Mouse (Mus musculus) erythroblast, embryonic 14.5 days (primary cell): ENCODE data around the gene B3gat3.

Source experiments
- GATA1 ChIP-seq: IDR thresholded peaks from 2 replicates; pipeline ENCODE4 v1.6.1; 2012; ENCODE audit warnings: low read length, inconsistent platforms, mixed read lengths
- TAL1 ChIP-seq: IDR thresholded peaks from 3 replicates; pipeline ENCODE4 v1.6.1; 2012; ENCODE audit warnings: low read length, inconsistent platforms, mixed read lengths

DNA sequence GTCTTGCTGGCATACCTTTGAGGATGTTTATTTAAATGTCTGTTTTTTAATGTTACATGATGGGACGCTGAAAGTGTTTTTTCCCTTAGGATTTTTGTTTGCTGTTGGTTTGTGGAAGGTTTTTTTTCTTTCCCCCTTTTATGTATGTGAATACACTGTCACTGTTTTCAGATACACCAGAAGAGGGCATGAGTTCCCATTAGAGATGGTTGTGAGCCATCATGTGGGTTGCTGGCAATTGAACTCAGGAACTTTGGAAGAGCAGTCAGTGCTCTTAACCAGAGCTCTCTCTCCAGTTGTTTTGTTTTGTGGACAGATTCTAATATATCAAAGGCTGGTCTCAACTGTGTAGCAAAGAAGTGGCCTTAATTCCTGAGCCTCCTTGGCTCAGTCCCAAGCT is 54.5 kb downstream of the B3gat3 start:
- TF ChIP-seq GATA1 (no peak), TAL1 (no peak)
